Mouse (Mus musculus): Measurements from ENCODE around the gene Reps2. TPM values are rescaled to one million over a fixed set of nuclear protein-coding genes. Genes with fewer than 3 reads are reported as not detected.

Gene Reps2
- polyA plus RNA-seq, 1 experiment: 0.01 TPM

DNA sequence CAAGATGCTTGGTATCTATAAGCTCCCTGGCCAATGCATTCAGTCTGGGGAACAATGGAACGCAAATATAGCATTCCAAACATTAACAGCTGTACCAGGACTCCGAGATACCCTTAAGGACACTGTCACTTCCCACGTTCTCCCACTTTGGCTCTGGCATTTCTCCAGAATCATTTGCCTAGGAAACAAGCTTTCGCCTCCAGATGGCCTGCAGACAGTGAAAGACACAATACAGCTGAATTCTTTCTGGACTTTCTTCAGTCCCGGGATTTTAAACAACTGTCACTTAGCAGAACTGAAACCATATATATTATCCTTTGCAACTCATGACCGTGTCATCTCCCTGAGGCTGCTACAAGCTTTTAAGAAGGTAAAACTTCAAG lies 87.0 kb downstream of the Reps2 start:
- H3K4me1 ChIP-seq (ENCODE audit: control insufficient read depth): no peaks in the 10 kb centered on the region
- no peaks in the 10 kb centered on the region for H3K36me3 ChIP-seq (ENCODE audit: control insufficient read depth)
- H3K9me3 ChIP-seq (ENCODE audit: control insufficient read depth, low read length): no peaks in the 10 kb centered on the region
- no peak overlapping the region for H3K4me3 ChIP-seq (replicated peaks)
- no peaks in the 10 kb centered on the region for H3K27me3 ChIP-seq (ENCODE audit: control insufficient read depth)
- TF ChIP-seq TAL1 (IDR thresholded peaks at IDR 0.05; ENCODE audit: low read length): no peak

DNA sequence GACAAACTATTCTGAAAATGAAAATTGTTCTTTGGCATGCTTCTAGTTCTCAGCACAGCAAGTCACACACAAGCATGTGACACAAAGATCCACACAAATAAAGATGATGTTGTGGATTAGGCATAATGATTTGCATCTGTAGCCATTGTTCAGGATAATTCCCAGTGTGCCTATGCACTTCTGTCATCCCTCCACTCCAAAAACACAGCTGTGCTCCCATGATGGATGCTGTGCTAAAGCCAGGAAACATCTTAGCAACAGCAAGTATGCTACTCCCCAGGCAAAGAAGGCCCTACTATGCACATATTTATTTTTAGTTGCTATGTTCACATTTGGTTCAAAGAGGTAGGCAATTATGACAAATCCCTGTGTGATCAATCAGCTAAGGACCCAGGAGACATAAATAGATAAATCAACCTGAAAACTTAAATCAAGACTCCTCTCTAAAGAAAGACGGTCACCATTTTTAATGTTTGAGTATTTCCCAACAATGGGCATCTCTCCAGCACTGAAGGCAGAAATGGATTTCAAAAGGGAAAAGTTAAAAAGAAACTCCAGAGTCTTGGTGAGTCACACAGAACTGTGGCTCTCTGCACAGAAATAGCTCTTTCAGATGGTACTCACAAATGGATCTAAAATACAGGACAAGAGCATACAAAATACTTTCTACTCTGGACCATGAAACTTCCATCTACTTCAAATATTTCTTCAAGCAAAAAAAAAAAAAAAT lies 87.6 kb downstream of the Reps2 start:
- no peak for TF ChIP-seq TAL1 (IDR thresholded peaks at IDR 0.05; ENCODE audit: low read length)
- TF ChIP-seq GATA1 (IDR thresholded peaks at IDR 0.05; ENCODE audit: low read length): no peak
- H3K9me3 ChIP-seq (ENCODE audit: control insufficient read depth, low read length): no peaks in the 10 kb centered on the region
- no peaks in the 10 kb centered on the region for H3K36me3 ChIP-seq (ENCODE audit: control insufficient read depth)
- H3K27me3 ChIP-seq (ENCODE audit: control insufficient read depth): no peaks in the 10 kb centered on the region
- no peaks in the 10 kb centered on the region for H3K4me1 ChIP-seq (ENCODE audit: control insufficient read depth)
- H3K4me3 ChIP-seq (replicated peaks): no peak overlapping the region

DNA sequence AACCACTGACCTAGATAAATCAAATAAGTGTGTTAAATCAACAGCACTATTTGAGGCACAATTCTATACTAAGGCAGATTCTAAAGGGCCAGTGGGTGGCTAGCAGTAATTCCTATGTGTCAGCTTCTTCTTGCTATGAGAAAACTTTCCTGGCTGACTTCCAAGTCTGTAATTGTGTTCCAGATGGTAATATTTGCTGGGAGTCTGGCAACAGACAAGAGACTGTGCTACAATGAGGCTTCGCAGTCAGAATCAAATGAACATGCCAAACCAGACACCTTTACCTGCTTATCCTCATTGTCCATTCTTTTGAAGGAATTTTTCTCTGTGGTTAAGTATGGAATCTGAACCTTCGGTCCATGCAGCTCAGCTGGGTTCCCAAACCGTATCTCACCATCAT lies 88.9 kb downstream of the Reps2 start:
- no peaks in the 10 kb centered on the region for H3K9me3 ChIP-seq (ENCODE audit: control insufficient read depth, low read length)

DNA sequence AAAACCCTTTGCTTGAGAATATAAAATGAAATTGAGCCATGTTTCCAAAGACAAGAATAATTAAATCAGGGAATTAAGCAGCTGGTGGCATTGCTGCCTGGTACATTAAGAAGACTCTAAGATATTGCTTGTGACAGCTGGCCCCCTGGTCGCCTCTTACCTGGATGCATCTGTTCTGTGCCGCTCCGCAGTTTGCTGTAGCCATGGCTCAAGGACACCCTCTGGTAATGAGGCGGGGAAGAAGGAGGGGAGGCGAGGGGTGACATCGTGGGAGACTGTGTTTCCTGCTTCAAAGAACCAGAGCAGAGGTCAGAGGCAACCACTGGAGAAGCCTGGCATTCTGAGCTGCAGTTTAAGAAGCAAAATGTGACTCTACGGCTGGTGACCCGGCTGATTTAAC lies 91.1 kb downstream of the Reps2 start:
- Histone ChIP-seq H3K4me1 (ENCODE audit: control insufficient read depth) (no peaks in the 10 kb centered on the region), H3K4me3 (replicated peaks) (no peak overlapping the region), H3K9me3 (ENCODE audit: control insufficient read depth, low read length) (no peaks in the 10 kb centered on the region), H3K27me3 (ENCODE audit: control insufficient read depth) (no peaks in the 10 kb centered on the region), H3K36me3 (ENCODE audit: control insufficient read depth) (no peaks in the 10 kb centered on the region)
- TF ChIP-seq TAL1 (IDR thresholded peaks at IDR 0.05; ENCODE audit: low read length) (no peak), GATA1 (IDR thresholded peaks at IDR 0.05; ENCODE audit: low read length) (no peak)

More for the DNA sequence above, 88.9 kb downstream of the Reps2 start:
- no peaks in the 10 kb centered on the region for H3K4me1 ChIP-seq (ENCODE audit: control insufficient read depth)
- H3K36me3 ChIP-seq (ENCODE audit: control insufficient read depth): no peaks in the 10 kb centered on the region
- no peak for TF ChIP-seq TAL1 (IDR thresholded peaks at IDR 0.05; ENCODE audit: low read length)
- no peak for TF ChIP-seq GATA1 (IDR thresholded peaks at IDR 0.05; ENCODE audit: low read length)
- no peak overlapping the region for H3K4me3 ChIP-seq (replicated peaks)
- no peaks in the 10 kb centered on the region for H3K27me3 ChIP-seq (ENCODE audit: control insufficient read depth)

DNA sequence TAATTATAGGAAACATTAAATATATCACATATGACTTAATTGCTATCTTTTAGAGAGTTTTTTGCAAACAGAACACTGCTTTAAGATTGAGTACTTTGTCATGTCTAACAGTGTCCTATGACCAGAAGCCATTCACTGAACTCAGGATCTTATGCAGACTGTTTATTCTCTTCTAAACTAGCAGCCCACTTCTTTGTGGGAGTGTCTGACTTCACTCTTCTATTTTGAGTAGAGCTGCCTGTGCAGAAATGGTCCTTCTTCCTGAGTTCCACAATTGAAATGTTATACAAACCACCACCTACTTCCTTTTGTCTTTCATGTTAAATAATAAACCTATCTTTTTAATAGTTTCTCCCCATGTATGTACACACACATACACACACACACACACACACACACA lies 98.4 kb downstream of the Reps2 start:
- no peak overlapping the region for H3K4me3 ChIP-seq (replicated peaks)
- no peaks in the 10 kb centered on the region for H3K9me3 ChIP-seq (ENCODE audit: control insufficient read depth, low read length)
- H3K27me3 ChIP-seq (ENCODE audit: control insufficient read depth): no peaks in the 10 kb centered on the region
- no peaks in the 10 kb centered on the region for H3K36me3 ChIP-seq (ENCODE audit: control insufficient read depth)
- TF ChIP-seq TAL1 (IDR thresholded peaks at IDR 0.05; ENCODE audit: low read length) (no peak), GATA1 (IDR thresholded peaks at IDR 0.05; ENCODE audit: low read length) (no peak)
- no peaks in the 10 kb centered on the region for H3K4me1 ChIP-seq (ENCODE audit: control insufficient read depth)

DNA sequence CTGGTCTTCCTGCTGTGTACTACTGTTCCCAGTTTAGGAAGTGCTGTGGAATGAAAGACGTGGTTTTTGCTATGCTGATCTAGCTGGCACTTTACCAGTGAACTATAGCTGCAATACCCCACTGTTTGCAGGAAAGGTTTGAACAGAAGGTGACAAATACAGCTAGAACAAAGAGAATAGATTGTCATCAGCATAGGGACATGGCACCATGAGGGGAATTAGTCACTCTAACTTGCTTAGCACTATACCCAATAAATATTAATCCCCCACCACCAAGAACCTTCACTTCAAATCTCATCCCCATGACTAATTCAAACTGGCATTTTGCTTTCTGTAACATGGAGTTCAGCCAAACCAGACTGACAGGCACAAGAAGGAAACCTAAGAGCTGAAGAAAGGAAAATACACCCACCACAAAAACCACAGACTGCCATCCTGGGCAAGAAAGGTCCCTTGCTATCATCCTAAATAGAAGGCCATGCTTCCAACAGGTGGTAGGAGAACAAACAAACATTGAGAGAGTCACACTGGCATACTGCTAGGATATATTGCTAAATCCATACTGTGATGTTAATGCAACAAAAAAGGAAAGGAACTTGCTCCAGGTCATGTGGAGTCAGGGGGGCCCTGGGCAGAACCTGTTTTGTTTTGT lies 100.7 kb downstream of the Reps2 start:
- no peaks in the 10 kb centered on the region for H3K9me3 ChIP-seq (ENCODE audit: control insufficient read depth, low read length)
- TF ChIP-seq GATA1 (IDR thresholded peaks at IDR 0.05; ENCODE audit: low read length) (no peak), TAL1 (IDR thresholded peaks at IDR 0.05; ENCODE audit: low read length) (no peak)
- no peaks in the 10 kb centered on the region for H3K36me3 ChIP-seq (ENCODE audit: control insufficient read depth)
- H3K4me3 ChIP-seq (replicated peaks): no peak overlapping the region
- no peaks in the 10 kb centered on the region for H3K4me1 ChIP-seq (ENCODE audit: control insufficient read depth)
- no peaks in the 10 kb centered on the region for H3K27me3 ChIP-seq (ENCODE audit: control insufficient read depth)

DNA sequence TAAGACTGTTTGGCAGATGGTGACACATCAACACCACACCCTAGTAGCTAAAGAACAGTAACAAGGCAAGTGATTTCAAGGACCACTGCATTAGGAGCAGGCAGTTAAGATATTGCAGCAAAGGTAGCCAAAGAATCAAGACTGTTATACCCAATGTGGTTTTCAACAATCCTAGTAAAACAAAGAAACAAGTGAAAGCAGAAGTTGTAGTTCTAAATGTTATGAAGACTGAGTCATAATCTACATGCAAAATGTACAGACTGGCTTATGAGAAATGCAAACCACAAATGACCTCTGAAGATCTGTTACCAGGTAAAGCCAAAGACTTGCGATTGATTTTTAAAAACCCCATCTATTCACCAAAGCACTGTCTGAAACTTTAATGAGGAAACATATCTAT lies 101.5 kb downstream of the Reps2 start:
- H3K27me3 ChIP-seq (ENCODE audit: control insufficient read depth): no peaks in the 10 kb centered on the region
- H3K36me3 ChIP-seq (ENCODE audit: control insufficient read depth): no peaks in the 10 kb centered on the region
- no peak overlapping the region for H3K4me3 ChIP-seq (replicated peaks)
- H3K4me1 ChIP-seq (ENCODE audit: control insufficient read depth): no peaks in the 10 kb centered on the region
- no peak for TF ChIP-seq GATA1 (IDR thresholded peaks at IDR 0.05; ENCODE audit: low read length)
- TF ChIP-seq TAL1 (IDR thresholded peaks at IDR 0.05; ENCODE audit: low read length): no peak
- H3K9me3 ChIP-seq (ENCODE audit: control insufficient read depth, low read length): no peaks in the 10 kb centered on the region

DNA sequence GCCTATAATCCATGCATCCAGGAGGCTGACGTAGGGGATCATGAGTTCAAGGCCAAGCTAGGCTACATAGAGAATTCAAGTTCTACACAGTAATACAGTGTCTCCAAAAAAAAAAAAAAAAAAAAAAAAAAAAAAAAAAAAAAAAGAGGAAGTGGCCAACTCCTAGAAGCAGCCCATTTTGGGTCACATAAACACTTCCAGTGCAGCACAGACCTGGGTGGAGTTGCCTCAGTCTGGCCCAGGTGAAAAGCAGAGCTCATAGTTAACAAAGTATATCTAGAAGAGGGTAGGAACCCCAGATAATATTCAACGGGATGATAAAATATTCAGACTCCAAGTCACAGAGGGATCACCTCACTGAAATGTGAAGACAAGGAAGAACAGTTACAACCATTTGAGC lies 112.4 kb downstream of the Reps2 start:
- H3K36me3 ChIP-seq (ENCODE audit: control insufficient read depth): no peaks in the 10 kb centered on the region
- H3K9me3 ChIP-seq (ENCODE audit: control insufficient read depth, low read length): no peaks in the 10 kb centered on the region
- TF ChIP-seq TAL1 (IDR thresholded peaks at IDR 0.05; ENCODE audit: low read length): no peak
- H3K4me1 ChIP-seq (ENCODE audit: control insufficient read depth): no peaks in the 10 kb centered on the region
- no peak overlapping the region for H3K4me3 ChIP-seq (replicated peaks)
- H3K27me3 ChIP-seq (ENCODE audit: control insufficient read depth): no peaks in the 10 kb centered on the region

DNA sequence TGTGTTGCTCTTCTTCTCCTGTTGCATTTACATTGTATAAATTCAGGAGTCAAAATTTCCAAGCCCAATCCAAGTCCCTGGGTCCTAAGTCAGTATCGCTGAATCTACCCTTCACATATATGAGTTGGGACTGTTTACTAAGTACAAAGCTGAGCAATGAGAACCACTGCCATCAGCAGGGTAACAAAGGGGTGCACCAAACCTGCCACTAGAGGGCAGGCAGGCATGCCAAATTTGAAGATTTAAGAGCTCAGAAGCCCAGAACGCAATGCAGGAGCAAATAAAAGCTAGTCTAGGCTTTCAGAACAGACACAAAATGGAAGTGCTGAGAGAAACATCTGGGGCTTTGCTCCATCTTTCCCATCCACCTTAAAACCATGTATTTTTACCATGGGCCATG lies 116.2 kb downstream of the Reps2 start:
- no peaks in the 10 kb centered on the region for H3K27me3 ChIP-seq (ENCODE audit: control insufficient read depth)
- H3K4me3 ChIP-seq (replicated peaks): no peak overlapping the region
- no peaks in the 10 kb centered on the region for H3K36me3 ChIP-seq (ENCODE audit: control insufficient read depth)
- no peaks in the 10 kb centered on the region for H3K9me3 ChIP-seq (ENCODE audit: control insufficient read depth, low read length)
- no peaks in the 10 kb centered on the region for H3K4me1 ChIP-seq (ENCODE audit: control insufficient read depth)
- TF ChIP-seq GATA1 (IDR thresholded peaks at IDR 0.05; ENCODE audit: low read length) (no peak), TAL1 (IDR thresholded peaks at IDR 0.05; ENCODE audit: low read length) (no peak)

Measured in erythroblast, embryonic 14.5 days (primary cell).